Mouse (Mus musculus): ENCODE measurements around the gene Arl8a. TPM values are rescaled to one million over a fixed set of nuclear protein-coding genes. Genes with fewer than 3 reads are reported as not detected.
A peak's percentile ranks its signal among the peaks of the same experiment; 100 is the strongest.

Gene Arl8a
- polyA plus RNA-seq, 1 experiment from 2014 or later: 353 TPM

DNA sequence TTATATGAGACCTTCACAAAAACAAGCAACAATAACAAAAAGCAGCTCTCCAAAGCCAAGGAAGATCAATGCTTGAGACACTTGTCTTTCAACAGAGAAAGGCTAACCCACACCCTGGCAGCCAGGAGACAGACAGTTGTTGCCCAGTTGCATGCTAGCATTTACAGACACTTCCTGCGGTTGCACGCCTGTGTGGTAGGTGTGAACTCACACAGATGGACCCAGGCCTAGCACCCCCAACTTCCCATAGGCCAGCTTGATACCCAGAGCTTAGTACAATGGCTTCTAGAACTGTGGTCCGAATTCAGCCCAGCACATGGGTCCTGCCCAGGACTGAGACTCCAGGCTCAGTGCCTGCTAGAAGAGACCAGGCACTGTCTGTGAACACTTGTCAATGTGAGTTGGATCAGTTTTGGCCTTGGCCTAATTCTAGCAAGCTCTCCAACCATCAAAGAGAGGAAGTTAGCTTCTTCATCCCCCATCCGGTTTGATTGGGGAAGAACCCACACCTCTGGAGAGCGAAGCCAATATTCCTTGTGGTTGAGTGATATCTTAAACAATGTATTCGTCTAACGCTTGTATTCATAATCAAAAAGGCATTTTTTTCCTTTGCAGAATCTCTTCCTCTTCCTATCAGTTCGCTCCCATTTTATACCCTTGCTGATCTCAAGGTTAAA is 11.4 kb upstream of the Arl8a start:
- no peaks in the 10 kb centered on the region for H3K27me3 ChIP-seq (replicated peaks)
- ATAC-seq (ENCODE audit: low FRiP score): no peak
- no peak overlapping the region for H3K9ac ChIP-seq (replicated peaks)
- H3K4me3 ChIP-seq (replicated peaks): no peak overlapping the region
- H3K36me3 ChIP-seq: no peaks in the 10 kb centered on the region
- no peaks in the 10 kb centered on the region for H3K4me1 ChIP-seq
- no peak overlapping the region for H3K4me2 ChIP-seq
- 90% methylated on average over 8 of the region's 8 CpGs for WGBS
- no peaks in the 10 kb centered on the region for H3K9me3 ChIP-seq (replicated peaks)
- H3K27ac ChIP-seq (replicated peaks): no peak overlapping the region

DNA sequence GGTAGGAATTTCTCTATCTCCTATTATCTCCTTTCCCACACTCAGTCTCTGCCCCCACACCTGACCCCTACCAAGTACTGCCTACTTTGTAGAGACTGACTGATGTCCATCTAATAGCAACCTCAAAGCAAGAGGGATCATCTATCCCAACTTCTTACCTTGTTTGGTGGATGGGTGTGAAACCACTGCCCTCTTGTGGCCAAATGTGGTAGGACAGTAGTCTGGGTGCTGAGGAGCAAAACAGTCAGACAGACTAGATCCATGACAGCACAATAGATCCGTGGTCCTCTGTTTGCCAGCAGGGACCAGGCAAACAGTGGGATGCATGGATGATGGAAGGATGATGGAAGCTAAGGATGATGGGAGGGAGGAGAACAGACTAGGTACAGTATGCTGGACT is 10.1 kb upstream of the Arl8a start:
- Histone ChIP-seq H3K4me1 (no peaks in the 10 kb centered on the region), H3K4me3 (replicated peaks) (no peak overlapping the region), H3K27me3 (replicated peaks) (no peaks in the 10 kb centered on the region), H3K27ac (replicated peaks) (no peak overlapping the region), H3K4me2 (no peak overlapping the region), H3K9ac (replicated peaks) (no peak overlapping the region), H3K9me3 (replicated peaks) (no peaks in the 10 kb centered on the region), H3K36me3 (no peaks in the 10 kb centered on the region)
- 0% methylated on average over 1 of the region's 1 CpGs for WGBS
- peak; percentile 29; the same call in 1 of the 2 replicates for ATAC-seq (ENCODE audit: low FRiP score)

DNA sequence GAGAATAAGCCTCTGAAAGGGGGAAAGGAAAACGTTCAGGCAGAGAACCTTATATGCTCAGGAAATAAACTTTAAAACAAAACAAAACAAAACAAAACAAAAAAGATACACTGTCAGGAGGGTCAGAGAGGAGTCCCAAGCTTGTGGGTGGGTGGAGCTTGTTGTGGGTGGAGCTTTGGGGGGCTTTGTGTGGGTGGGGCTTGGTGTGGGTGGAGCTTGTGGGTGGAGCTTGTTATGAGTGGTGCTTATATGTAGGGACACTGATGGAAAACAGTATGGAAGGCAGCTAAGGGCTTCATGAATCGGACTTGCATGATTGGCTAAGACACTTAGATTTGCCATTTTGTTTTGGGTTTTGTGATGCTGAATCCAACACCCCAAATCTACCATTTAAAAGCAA is 6.7 kb upstream of the Arl8a start:
- 78% methylated on average over 2 of the region's 2 CpGs for WGBS
- Histone ChIP-seq H3K36me3 (no peaks in the 10 kb centered on the region), H3K9ac (replicated peaks) (no peak overlapping the region), H3K27ac (replicated peaks) (no peak overlapping the region), H3K4me2 (no peak overlapping the region), H3K4me3 (replicated peaks) (no peak overlapping the region), H3K27me3 (replicated peaks) (no peaks in the 10 kb centered on the region), H3K4me1 (no peaks in the 10 kb centered on the region), H3K9me3 (replicated peaks) (no peaks in the 10 kb centered on the region)
- no peak for ATAC-seq (ENCODE audit: low FRiP score)

DNA sequence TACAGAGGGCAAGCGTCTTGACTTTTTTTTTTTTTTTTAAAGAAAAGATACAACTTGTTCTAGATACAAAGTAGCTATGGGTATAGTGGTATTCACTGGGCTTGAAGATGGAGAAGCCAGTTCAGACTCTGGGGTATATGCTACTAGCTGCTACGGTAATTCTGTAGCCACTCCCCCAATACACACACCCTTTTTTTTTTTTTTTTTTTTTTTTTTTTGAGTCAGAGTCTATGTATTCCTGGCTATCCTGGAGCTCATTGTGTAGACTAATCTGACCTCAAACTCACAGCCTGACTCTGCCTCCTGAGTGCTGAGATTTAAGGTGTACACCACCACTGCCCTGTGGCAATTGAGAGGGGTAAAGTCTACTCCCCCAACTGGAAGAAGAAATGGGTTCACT is 4.2 kb upstream of the Arl8a start:
- Histone ChIP-seq H3K27me3 (replicated peaks) (no peaks in the 10 kb centered on the region), H3K36me3 (no peaks in the 10 kb centered on the region), H3K9me3 (replicated peaks) (no peaks in the 10 kb centered on the region), H3K27ac (replicated peaks) (no peak overlapping the region), H3K4me1 (peaks cover 6% of the 10 kb centered on the region), H3K9ac (replicated peaks) (no peak overlapping the region), H3K4me3 (replicated peaks) (no peak overlapping the region), H3K4me2 (no peak overlapping the region)
- ATAC-seq (ENCODE audit: low FRiP score): no peak
- WGBS: 62% methylated on average over 2 of the region's 2 CpGs

DNA sequence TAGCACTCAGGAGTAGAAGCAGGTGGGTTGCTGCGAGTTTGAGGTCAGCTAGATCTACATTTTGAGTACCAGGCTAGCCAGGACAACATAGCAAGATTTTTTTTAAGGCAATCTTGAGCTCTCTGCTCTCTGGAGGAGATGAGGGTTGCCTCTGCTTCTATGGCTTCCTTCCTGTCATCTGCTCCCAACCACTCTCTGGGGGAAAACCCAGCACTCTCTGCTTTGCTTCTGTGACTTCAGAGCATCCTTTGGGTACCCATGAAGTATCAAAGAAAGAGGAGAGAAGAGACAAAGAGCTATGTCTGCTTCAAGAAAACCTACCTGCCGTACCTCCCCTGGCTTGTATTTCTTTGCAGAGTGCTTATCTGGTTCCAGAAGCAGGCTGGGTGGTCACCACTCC is 2.7 kb upstream of the Arl8a start:
- ATAC-seq (ENCODE audit: low FRiP score): no peak
- Histone ChIP-seq H3K27ac (replicated peaks) (no peak overlapping the region), H3K36me3 (no peaks in the 10 kb centered on the region), H3K4me3 (replicated peaks) (no peak overlapping the region), H3K9me3 (replicated peaks) (no peaks in the 10 kb centered on the region), H3K4me1 (peaks cover 19% of the 10 kb centered on the region), H3K9ac (replicated peaks) (no peak overlapping the region), H3K4me2 (no peak overlapping the region), H3K27me3 (replicated peaks) (no peaks in the 10 kb centered on the region)
- WGBS: 94% methylated on average over 2 of the region's 2 CpGs

DNA sequence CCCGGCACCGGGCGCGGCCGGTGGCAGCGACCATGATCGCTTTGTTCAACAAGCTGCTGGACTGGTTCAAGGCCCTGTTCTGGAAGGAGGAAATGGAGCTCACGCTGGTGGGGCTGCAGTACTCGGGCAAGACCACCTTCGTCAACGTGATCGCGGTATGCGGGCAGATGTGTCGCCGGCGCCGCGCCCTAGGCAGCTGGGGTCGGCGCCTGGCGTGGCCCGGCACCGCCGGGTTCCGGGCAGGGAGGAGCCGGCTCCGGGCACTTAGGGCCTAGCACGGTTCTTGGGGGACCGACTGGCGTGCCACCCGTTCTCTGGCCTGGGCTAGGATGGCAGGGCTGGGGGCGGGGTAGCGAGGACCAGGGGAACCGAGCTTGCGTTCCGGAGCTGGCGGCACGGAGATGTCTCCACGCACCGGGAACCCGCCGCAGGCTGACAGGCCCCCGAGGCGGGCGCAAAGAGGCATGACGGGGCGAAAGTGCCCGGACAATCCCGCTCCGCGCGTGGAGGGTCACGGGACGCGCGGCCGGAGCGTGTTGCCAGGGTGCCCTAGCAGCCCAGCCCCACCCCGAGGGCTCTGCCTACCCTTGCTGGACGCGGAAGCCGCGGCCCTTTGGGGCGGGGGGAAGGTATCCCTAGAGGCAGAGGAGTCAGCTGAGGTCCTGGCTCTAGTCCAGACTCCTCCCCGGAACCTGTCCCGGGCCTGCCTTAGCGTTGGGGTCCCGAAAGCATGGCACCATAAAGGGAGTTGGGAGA is 500 bp downstream of the Arl8a start:
- Histone ChIP-seq H3K4me3 (replicated peaks) (peak overlapping the region; percentile 99), H3K4me2 (peak overlapping the region; percentile 94), H3K9ac (replicated peaks) (peak overlapping the region; percentile 99), H3K9me3 (replicated peaks) (no peaks in the 10 kb centered on the region), H3K4me1 (peaks cover 40% of the 10 kb centered on the region), H3K27me3 (replicated peaks) (no peaks in the 10 kb centered on the region), H3K27ac (replicated peaks) (peak overlapping the region; percentile 99), H3K36me3 (peaks cover 6% of the 10 kb centered on the region; the same call in 1 of the 2 replicates)
- peak; percentile 72 for ATAC-seq (ENCODE audit: low FRiP score)
- under 1% methylated on average over 69 of the region's 69 CpGs for WGBS

DNA sequence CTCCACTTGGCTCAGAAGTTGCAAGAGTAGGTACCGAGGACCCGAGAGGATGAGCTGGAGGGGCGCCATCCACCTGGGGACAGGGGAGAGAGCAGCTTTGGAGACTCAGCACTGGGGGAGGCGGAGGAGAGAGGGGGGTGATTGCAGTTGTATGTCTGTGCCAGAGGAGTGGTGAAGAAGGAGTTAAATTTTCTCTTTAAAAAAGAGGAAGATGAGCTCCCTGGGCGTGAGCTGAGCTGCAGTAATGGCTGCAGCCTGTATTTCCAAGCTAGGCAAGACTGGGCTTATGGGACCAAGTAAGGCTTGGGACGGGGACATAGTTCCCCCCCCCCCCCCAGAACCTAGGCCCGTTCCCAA is 1.1 kb downstream of the Arl8a start:
- H3K9me3 ChIP-seq (replicated peaks): no peaks in the 10 kb centered on the region
- no peaks in the 10 kb centered on the region for H3K27me3 ChIP-seq (replicated peaks)
- H3K4me2 ChIP-seq: peak overlapping the region; percentile 94
- ATAC-seq (ENCODE audit: low FRiP score): peak; percentile 26
- peak overlapping the region; percentile 99 for H3K9ac ChIP-seq (replicated peaks)
- peak overlapping the region; percentile 99 for H3K4me3 ChIP-seq (replicated peaks)
- peaks cover 11% of the 10 kb centered on the region; the same call in 1 of the 2 replicates for H3K36me3 ChIP-seq
- H3K27ac ChIP-seq (replicated peaks): peak overlapping the region; percentile 99
- WGBS: 1% methylated on average over 7 of the region's 7 CpGs
- H3K4me1 ChIP-seq: peaks cover 45% of the 10 kb centered on the region

DNA sequence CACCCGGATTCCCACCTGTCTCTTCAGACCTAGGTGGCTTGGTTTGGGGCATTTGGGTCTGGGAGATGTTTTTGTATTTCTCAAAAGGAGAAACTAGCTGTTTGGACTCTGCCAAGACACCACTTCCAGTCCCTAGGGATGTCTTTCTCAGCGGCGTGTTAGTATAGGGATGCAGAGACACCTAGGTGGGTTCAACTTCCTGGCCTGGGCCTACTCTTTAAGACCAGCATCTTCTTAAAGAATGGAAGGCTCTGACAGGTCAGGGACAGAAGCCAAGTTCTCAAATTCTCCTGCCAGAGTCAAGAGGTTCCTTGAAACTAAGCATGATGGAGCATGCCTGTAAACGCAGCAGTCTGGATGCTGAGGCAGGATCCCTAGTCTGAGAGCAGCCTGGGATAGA is 1.9 kb downstream of the Arl8a start:
- H3K4me1 ChIP-seq: peaks cover 46% of the 10 kb centered on the region
- H3K27me3 ChIP-seq (replicated peaks): no peaks in the 10 kb centered on the region
- peak overlapping the region; percentile 94 for H3K4me2 ChIP-seq
- peaks cover 11% of the 10 kb centered on the region; the same call in 1 of the 2 replicates for H3K36me3 ChIP-seq
- WGBS: 46% methylated on average over 4 of the region's 4 CpGs
- peak overlapping the region; percentile 99 for H3K4me3 ChIP-seq (replicated peaks)
- H3K27ac ChIP-seq (replicated peaks): peak overlapping the region; percentile 99
- H3K9ac ChIP-seq (replicated peaks): peak overlapping the region; percentile 99
- no peaks in the 10 kb centered on the region for H3K9me3 ChIP-seq (replicated peaks)
- ATAC-seq (ENCODE audit: low FRiP score): no peak

DNA sequence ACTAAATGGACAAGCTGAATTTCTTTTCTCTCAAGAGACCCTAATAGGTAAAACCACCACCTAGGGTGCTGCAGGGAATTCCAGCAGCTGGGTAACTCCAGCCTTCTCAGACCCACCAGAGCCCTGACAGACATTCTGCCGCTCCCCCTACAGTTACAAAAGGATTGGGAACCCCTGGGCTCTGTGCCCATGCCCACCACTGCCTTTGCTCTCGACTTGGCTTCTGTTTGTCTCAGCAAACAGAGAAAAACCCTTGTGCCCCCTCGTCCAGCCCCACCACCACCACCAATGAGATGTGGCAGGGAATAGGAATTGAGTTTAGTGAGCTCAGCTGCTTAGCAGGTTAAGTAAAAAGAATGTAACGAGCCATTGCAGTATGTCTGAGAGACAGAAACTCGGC is 2.4 kb downstream of the Arl8a start:
- H3K27me3 ChIP-seq (replicated peaks): no peaks in the 10 kb centered on the region
- no peaks in the 10 kb centered on the region for H3K9me3 ChIP-seq (replicated peaks)
- ATAC-seq (ENCODE audit: low FRiP score): no peak
- peak overlapping the region; percentile 99; the same call in 1 of the 2 replicates for H3K9ac ChIP-seq (replicated peaks)
- 47% methylated on average over 5 of the region's 5 CpGs for WGBS
- H3K4me3 ChIP-seq (replicated peaks): peak overlapping the region; percentile 99
- H3K36me3 ChIP-seq: peaks cover 11% of the 10 kb centered on the region; the same call in 1 of the 2 replicates
- H3K4me2 ChIP-seq: peak overlapping the region; percentile 94
- H3K4me1 ChIP-seq: peaks cover 50% of the 10 kb centered on the region
- peak overlapping the region; percentile 99 for H3K27ac ChIP-seq (replicated peaks)

DNA sequence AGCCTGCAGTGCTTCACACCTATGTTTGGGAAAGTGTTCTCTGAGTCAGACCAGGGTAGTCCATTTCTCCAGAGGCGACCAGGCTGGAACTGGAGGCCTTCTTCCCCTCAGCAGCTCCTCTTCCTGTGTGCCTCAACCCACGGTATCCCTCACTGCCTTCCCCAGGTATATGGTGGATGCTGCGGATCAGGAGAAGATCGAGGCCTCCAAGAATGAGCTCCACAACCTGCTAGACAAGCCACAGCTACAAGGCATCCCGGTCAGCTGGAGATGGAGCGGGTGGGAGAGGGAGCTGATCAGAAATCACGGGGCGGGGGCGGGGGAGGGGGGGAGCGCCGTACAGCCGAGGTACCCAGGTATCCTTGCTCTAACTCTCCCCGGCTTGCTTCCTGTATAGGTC is 7.4 kb downstream of the Arl8a start:
- Histone ChIP-seq H3K27me3 (replicated peaks) (no peaks in the 10 kb centered on the region), H3K4me2 (peak overlapping the region; percentile 41), H3K9ac (replicated peaks) (peak overlapping the region; percentile 39; the same call in 1 of the 2 replicates), H3K4me3 (replicated peaks) (no peak overlapping the region), H3K27ac (replicated peaks) (peak overlapping the region; percentile 83), H3K9me3 (replicated peaks) (no peaks in the 10 kb centered on the region), H3K36me3 (peaks cover 31% of the 10 kb centered on the region), H3K4me1 (peaks cover 47% of the 10 kb centered on the region)
- no peak for ATAC-seq (ENCODE audit: low FRiP score)
- WGBS: 21% methylated on average over 12 of the region's 13 CpGs

DNA sequence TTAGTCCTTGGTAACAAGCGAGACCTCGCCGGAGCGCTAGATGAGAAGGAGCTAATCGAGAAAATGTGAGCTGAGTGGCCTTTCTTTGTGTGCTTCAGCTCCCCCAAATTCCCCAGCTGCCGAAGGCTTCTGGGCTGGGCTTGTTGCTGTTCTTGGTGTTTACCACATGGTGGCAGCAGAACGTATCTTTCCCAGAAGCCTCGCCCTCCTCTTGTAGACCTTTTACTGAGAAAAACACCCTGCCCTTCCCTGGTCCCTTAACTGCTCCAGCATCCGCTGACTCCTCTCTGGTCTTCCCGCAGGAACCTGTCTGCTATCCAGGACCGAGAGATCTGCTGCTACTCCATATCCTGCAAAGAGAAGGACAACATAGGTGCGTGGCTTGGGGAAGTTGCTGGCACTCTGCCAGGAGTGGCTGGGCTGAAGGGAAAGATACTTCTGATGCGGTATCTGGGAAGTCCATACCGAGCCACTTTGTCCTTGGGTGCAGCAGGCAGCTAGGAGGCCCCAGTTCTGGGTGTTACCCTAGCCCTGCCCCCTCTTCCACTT is 7.9 kb downstream of the Arl8a start:
- H3K4me1 ChIP-seq: peaks cover 44% of the 10 kb centered on the region
- peak overlapping the region; percentile 41 for H3K4me2 ChIP-seq
- no peaks in the 10 kb centered on the region for H3K27me3 ChIP-seq (replicated peaks)
- H3K27ac ChIP-seq (replicated peaks): peak overlapping the region; percentile 83
- peak overlapping the region; percentile 39; the same call in 1 of the 2 replicates for H3K9ac ChIP-seq (replicated peaks)
- no peak overlapping the region for H3K4me3 ChIP-seq (replicated peaks)
- H3K36me3 ChIP-seq: peaks cover 31% of the 10 kb centered on the region
- WGBS: 4% methylated on average over 14 of the region's 14 CpGs
- ATAC-seq (ENCODE audit: low FRiP score): peak; percentile 56
- H3K9me3 ChIP-seq (replicated peaks): no peaks in the 10 kb centered on the region

DNA sequence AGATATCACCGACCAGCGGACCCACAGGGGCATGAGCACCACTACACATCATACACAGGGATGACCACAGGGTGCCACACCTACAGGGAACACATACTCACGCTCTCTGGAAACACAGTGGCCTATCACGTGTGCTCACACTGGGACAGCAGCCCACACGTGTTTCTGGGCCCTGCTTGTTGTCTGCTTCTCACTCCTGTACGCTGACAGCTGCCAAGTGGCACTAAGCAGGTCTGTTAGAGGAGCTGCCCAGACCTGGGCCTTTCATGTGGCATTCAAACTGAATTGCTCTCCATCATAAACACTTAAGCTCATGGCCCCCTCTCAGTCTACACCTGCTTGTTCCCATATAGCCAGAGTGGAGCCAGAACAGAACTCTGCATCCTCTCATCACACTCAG is 9.7 kb downstream of the Arl8a start:
- H3K4me1 ChIP-seq: peaks cover 37% of the 10 kb centered on the region
- no peak overlapping the region for H3K4me3 ChIP-seq (replicated peaks)
- no peaks in the 10 kb centered on the region for H3K9me3 ChIP-seq (replicated peaks)
- WGBS: 84% methylated on average over 6 of the region's 6 CpGs
- no peak overlapping the region for H3K4me2 ChIP-seq
- H3K27ac ChIP-seq (replicated peaks): peak overlapping the region; percentile 84
- no peak overlapping the region for H3K9ac ChIP-seq (replicated peaks)
- H3K27me3 ChIP-seq (replicated peaks): no peaks in the 10 kb centered on the region
- H3K36me3 ChIP-seq: peaks cover 30% of the 10 kb centered on the region
- ATAC-seq (ENCODE audit: low FRiP score): no peak
